Mouse (Mus musculus) left cerebral cortex, adult 2 months (tissue): Measurements from ENCODE around the gene Cd300ld3. TPM values are rescaled to one million over a fixed set of nuclear protein-coding genes. Genes with fewer than 3 reads are reported as not detected.
"Not testable (repeated sequence)": the region's sequence is repeated elsewhere in the genome, so short reads cannot be mapped to it uniquely, and the experiment has no call there.

Experiments
- DNase-seq, 2 experiments: peaks; one replicate each; pipeline ENCODE4 v3.0.0; 2021 to 2022; ENCODE audit warnings: low spot score in 2 of 2, mixed read lengths in 1 of 2; ENCODE audit errors: extremely low spot score in 1 of 2
- H3K27ac ChIP-seq: fragments of 200-600 bp; 2 replicates; pipeline ENCODE4 v1.8.1; 2022
- H3K4me3 ChIP-seq: fragments of 200-600 bp; 2 replicates; pipeline ENCODE4 v1.8.1; 2022
- CTCF ChIP-seq: fragments of 200-600 bp; IDR thresholded peaks from 2 replicates; pipeline ENCODE4 v1.8.1; 2022; ENCODE audit warnings: antibody characterized with exemption, mild to moderate bottlenecking, moderate library complexity
- intact Hi-C: fragments of 180-260 bp; cut with DNase I; formaldehyde crosslinking; loops from one replicate; pipeline ENCODE4 v1.15.1; 2025
- total RNA-seq, 2 experiments: library from RNA; stranded (reverse); gene quantifications; 2 replicates each; pipeline ENCODE4 v1.2.3; 2021

The Cd300ld3 gene
- total RNA-seq, 2 experiments from 2014 or later, result 0.77 TPM; not detected in 1

DNA sequence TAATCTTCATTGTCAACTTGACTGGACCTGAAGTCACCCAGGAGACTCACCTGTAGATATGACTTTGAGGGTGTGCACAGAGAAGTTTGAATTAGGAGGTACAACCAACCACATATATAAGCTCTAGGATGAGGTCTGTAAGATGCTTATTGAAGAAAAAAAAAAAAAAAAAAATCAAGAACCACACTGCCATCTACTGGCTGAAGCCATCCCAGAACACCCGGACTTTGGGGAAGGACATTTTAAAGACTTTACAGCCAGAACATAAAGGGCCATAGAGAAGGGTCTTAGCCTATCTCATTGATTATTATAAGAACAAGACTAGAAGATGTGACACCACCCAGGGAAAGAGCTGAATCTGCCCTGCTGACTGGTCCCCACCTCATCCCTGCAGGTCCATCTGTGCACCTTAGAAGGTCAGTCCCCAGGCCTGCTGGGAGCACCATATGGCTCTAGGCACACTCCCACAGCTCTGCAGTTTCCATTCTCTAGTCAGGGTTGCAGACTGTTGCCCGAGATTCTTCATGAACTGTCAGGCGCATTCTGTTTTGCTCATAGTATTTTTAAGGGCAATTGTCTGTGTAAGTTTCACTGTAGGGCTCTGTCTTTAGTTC lies 1.2 kb upstream of the Cd300ld3 start:
- TF ChIP-seq CTCF, result peak; percentile 63
- no peak for DNase-seq
- no peak overlapping the region for H3K4me3 ChIP-seq
- no peak overlapping the region for H3K27ac ChIP-seq
- intact Hi-C loops, result no loop called here

DNA sequence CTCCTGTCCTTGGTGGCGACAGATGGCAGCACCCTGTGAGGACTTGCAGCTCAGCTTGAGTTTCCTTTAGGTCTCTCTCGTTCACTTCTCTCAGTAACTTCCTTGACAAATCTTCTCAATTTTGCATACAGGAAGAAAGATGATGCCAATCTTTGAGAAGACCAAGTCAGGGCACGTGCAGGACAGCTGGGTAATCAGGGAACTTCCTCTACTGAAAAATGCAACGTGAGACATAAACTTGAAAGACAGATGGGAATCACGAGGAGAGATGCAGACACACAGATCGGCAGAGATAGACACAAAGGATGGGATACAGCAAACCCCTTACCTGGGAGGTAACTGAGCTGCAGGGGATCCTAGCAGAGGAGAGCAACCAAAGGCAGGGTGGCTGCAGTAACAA lies 10.5 kb downstream of the Cd300ld3 start, which contains the start of gene Cd300ld5:
Gene Cd300ld5 (minus strand): TSS at position 101 of the 400 bp plus-strand sequence.
- H3K4me3 ChIP-seq, H3K27ac ChIP-seq, DNase-seq, intact Hi-C loops: not testable (repeated sequence)

DNA sequence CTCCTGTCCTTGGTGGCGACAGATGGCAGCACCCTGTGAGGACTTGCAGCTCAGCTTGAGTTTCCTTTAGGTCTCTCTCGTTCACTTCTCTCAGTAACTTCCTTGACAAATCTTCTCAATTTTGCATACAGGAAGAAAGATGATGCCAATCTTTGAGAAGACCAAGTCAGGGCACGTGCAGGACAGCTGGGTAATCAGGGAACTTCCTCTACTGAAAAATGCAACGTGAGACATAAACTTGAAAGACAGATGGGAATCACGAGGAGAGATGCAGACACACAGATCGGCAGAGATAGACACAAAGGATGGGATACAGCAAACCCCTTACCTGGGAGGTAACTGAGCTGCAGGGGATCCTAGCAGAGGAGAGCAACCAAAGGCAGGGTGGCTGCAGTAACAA lies 21.3 kb downstream of the Cd300ld3 start, which contains the start of gene Cd300ld4:
Gene Cd300ld4 (minus strand): TSS at position 101 of the 400 bp plus-strand sequence.
- H3K4me3 ChIP-seq, H3K27ac ChIP-seq, intact Hi-C loops, DNase-seq: not testable (repeated sequence)

- H3K27ac ChIP-seq, DNase-seq, H3K4me3 ChIP-seq, intact Hi-C loops: not testable (repeated sequence)
These were observed 32.1 kb downstream of the Cd300ld3 start, which contains the start of gene Cd300ld2 for GRCm38 (mm10) chr11:115016093-115016492. Gene Cd300ld2 (minus strand): TSS chr11:115016193.

DNA sequence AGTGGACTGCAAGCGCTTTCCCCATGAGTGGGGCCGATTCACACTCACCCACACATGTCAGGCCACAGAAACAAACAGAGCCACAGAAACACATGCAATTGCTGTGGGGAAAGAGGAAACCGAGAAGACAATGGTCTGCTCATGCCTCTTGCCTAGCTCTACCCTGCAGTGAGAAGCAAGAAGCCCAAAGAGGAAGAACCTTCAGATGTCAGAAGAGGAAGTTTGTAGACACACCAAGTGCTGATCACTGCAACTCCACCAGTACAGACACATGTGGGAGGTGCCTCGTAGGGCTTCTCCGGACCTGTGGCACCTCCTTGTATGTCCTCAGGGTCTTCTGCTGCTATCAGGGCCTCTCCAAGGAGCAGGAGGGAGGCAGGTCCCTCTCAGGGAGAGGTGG lies 44.1 kb downstream of the Cd300ld3 start:
- intact Hi-C loops, result no loop called here
- TF ChIP-seq CTCF, result no peak
- no peak for DNase-seq
- Histone ChIP-seq H3K27ac (no peak overlapping the region), H3K4me3 (no peak overlapping the region)

DNA sequence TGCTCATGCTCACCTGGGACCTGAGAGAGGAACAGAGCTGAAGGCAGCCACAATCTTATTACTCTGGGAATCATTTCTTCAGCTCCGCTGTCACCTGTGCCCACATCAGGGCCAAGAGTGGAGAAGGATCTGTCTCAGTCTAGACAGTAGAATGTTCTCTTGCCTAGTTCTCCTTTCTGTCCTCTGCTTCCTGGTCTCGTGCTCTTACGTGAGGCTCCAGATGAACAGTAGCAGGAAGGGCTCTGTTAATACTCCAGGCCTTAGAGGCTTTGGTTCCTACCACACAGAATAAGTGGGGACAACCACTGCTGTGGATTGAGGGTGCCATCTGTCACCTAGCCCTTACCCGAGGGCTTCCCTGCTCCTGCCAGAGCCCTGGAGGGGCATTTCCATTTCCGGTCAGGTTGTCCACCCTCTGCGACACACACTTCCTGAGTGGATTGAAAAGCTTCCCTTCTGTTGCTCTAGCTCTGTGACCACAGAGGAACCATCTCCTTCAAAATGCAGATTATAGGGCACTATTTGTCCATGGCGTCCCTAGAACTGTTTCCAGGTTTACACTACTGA lies 46.7 kb downstream of the Cd300ld3 start, which contains the start of gene Cd300c2:
Gene Cd300c2 (minus strand): TSS at position 407 of the 567 bp plus-strand sequence.
- Histone ChIP-seq H3K27ac (no peak within 1 kb of the TSS), H3K4me3 (no peak within 1 kb of the TSS)
- DNase-seq, result no peak
- intact Hi-C loops, result no loop called here
- no peak for TF ChIP-seq CTCF

Other genes starting within 250 kb of the Cd300ld3 start
- gene Gpr142, start 249.5 kb downstream of the Cd300ld3 start, total RNA-seq, result not detected
- gene Gprc5c, start 197.3 kb downstream of the Cd300ld3 start, total RNA-seq, result 1 to 10 TPM; 4.0 to 5.4 TPM
- under 1 TPM; 0.56 to 0.84 TPM for gene Cd300a, start 158.4 kb downstream of the Cd300ld3 start, total RNA-seq
- gene Cd300lb, start 114.0 kb downstream of the Cd300ld3 start, total RNA-seq, result not detected
- gene Cd300c, start 79.3 kb downstream of the Cd300ld3 start, total RNA-seq, result not detected
- under 1 TPM in 1 of 2 experiments, not detected in 1; 0.14 TPM for gene Cd300ld, start 58.5 kb downstream of the Cd300ld3 start, total RNA-seq
- gene Cd300c2, start 46.5 kb downstream of the Cd300ld3 start, total RNA-seq, result 1 to 10 TPM; 3.6 to 3.9 TPM
- not detected for gene Cd300ld2, start 32.2 kb downstream of the Cd300ld3 start, total RNA-seq
- not detected for gene Cd300ld4, start 21.4 kb downstream of the Cd300ld3 start, total RNA-seq
- gene Cd300ld5, start 10.6 kb downstream of the Cd300ld3 start, total RNA-seq, result under 1 TPM; 0.77 to 0.96 TPM
- under 1 TPM in 1 of 2 experiments, not detected in 1; 0.27 TPM for gene Cd300e, start 13.8 kb upstream of the Cd300ld3 start, total RNA-seq
- 1 to 10 TPM; 1.8 to 2.4 TPM for gene Rab37, start 43.0 kb upstream of the Cd300ld3 start, total RNA-seq
- gene Cd300lf, start 85.6 kb upstream of the Cd300ld3 start, total RNA-seq, result under 1 TPM in 1 of 2 experiments, not detected in 1; 0.58 TPM
- gene Slc9a3r1, start 114.9 kb upstream of the Cd300ld3 start, total RNA-seq, result 10 to 100 TPM; 68.8 to 75.2 TPM
- 10 to 100 TPM; 16.2 to 16.8 TPM for gene Tmem104, start 139.1 kb upstream of the Cd300ld3 start, total RNA-seq
- 10 to 100 TPM; 23.1 to 25.6 TPM for gene Nat9, start 139.4 kb upstream of the Cd300ld3 start, total RNA-seq
- gene Grin2c, start 218.8 kb upstream of the Cd300ld3 start, total RNA-seq, result 10 to 100 TPM; 37.4 to 40.0 TPM
- gene Fdxr, start 228.6 kb upstream of the Cd300ld3 start, total RNA-seq, result 10 to 100 TPM; 15.9 to 17.9 TPM
- gene Fads6, start 249.3 kb upstream of the Cd300ld3 start, total RNA-seq, result 10 to 100 TPM; 11.4 to 13.5 TPM